Mouse (Mus musculus) kidney, embryonic 16.5 days (tissue): ENCODE measurements around the gene Gtf2e1. TPM values are rescaled to one million over a fixed set of nuclear protein-coding genes. Genes with fewer than 3 reads are reported as not detected.

Experiments used
- ATAC-seq: fragments of 200-750 bp; cut with Nextera tagmentation; 2 replicates; pipeline ENCODE4 v1.8.0; 2017; ENCODE audit warnings: moderate TSS enrichment; ENCODE audit not compliant: low FRiP score, low TSS enrichment
- H3K27ac ChIP-seq: fragments of 300-500 bp; sonication (generic); 2 replicates; pipeline ENCODE4 v1.5.1; 2014; ENCODE audit warnings: low read length
- H3K27me3 ChIP-seq: fragments of 300-500 bp; sonication (generic); 2 replicates; pipeline ENCODE4 v1.6.1; 2014; ENCODE audit warnings: low read length, control low read depth, mixed read lengths; ENCODE audit not compliant: insufficient read depth
- H3K36me3 ChIP-seq: fragments of 300-500 bp; sonication (generic); 2 replicates; pipeline ENCODE4 v1.6.1; 2014; ENCODE audit warnings: low read length, control low read depth, mixed read lengths; ENCODE audit not compliant: insufficient read depth
- H3K4me1 ChIP-seq: fragments of 300-500 bp; sonication (generic); 2 replicates; pipeline ENCODE4 v1.6.1; 2014; ENCODE audit warnings: low read length, control low read depth, mixed read lengths; ENCODE audit not compliant: insufficient read depth
- H3K4me2 ChIP-seq: fragments of 300-500 bp; sonication (generic); replicated peaks from 2 replicates; pipeline ENCODE4 v1.6.1; 2014; ENCODE audit warnings: low read depth, low read length
- H3K4me3 ChIP-seq: fragments of 300-500 bp; sonication (generic); 2 replicates; pipeline ENCODE4 v1.5.1; 2014; ENCODE audit warnings: mild to moderate bottlenecking, low read length
- H3K9ac ChIP-seq: fragments of 300-500 bp; sonication (generic); replicated peaks from 2 replicates; pipeline ENCODE4 v1.6.1; 2014; ENCODE audit warnings: low read length
- H3K9me3 ChIP-seq: fragments of 300-500 bp; sonication (generic); 2 replicates; pipeline ENCODE4 v1.6.1; 2016; ENCODE audit warnings: low read length, control low read depth
- WGBS: fragments of 180-500 bp; shearing (Covaris S2); extraction: QIAGEN DNeasy Blood & Tissue Kit; methylation state at CpG from one replicate; pipeline ENCODE4 v1.1.7; 2014; 5-methylcytosine and 5-hydroxymethylcytosine counted together
- polyA plus RNA-seq: library from polyadenylated mRNA; unstranded; fragments of >200 nt; fragmentation: Nextera tagmentation; extraction: Ambion mirVana; gene quantifications from 2 replicates; pipeline ENCODE4 v1.2.1, GENCODE M21; 2015

Gtf2e1 gene
- polyA plus RNA-seq, 1 experiment from 2014 or later = 26.4 TPM

GRCm38 (mm10) chr16:37504517-37504916, 35.1 kb downstream of the Gtf2e1 start:
- no peaks in the 10 kb centered on the region for H3K27me3 ChIP-seq
- no peaks in the 10 kb centered on the region for H3K4me1 ChIP-seq
- WGBS = 54% methylated on average over 1 of the region's 1 CpGs
- H3K27ac ChIP-seq = no peak overlapping the region
- H3K9ac ChIP-seq = no peak overlapping the region
- no peak for ATAC-seq
- H3K9me3 ChIP-seq = no peaks in the 10 kb centered on the region
- H3K36me3 ChIP-seq = peaks cover 5% of the 10 kb centered on the region; the same call in 1 of the 2 replicates
- no peak overlapping the region for H3K4me3 ChIP-seq
- H3K4me2 ChIP-seq = no peak overlapping the region

- no peak for ATAC-seq
- Histone ChIP-seq H3K27ac (no peak overlapping the region), H3K9me3 (no peaks in the 10 kb centered on the region), H3K4me3 (no peak overlapping the region), H3K9ac (no peak overlapping the region), H3K4me2 (no peak overlapping the region), H3K36me3 (no peaks in the 10 kb centered on the region), H3K4me1 (no peaks in the 10 kb centered on the region), H3K27me3 (no peaks in the 10 kb centered on the region)
- 83% methylated on average over 9 of the region's 9 CpGs for WGBS
These were observed 41.0 kb downstream of the Gtf2e1 start for GRCm38 (mm10) chr16:37498581-37498980.

- Histone ChIP-seq H3K4me3 (no peak overlapping the region), H3K9ac (no peak overlapping the region), H3K36me3 (no peaks in the 10 kb centered on the region), H3K27me3 (no peaks in the 10 kb centered on the region), H3K9me3 (no peaks in the 10 kb centered on the region), H3K27ac (no peak overlapping the region), H3K4me2 (no peak overlapping the region), H3K4me1 (no peaks in the 10 kb centered on the region)
- 76% methylated on average over 6 of the region's 6 CpGs for WGBS
- ATAC-seq = no peak
These were observed 44.6 kb downstream of the Gtf2e1 start for GRCm38 (mm10) chr16:37495017-37495416.

- ATAC-seq = no peak
These were observed 52.6 kb downstream of the Gtf2e1 start for GRCm38 (mm10) chr16:37486826-37487612.

GRCm38 (mm10) chr16:37478311-37479291, 61.0 kb downstream of the Gtf2e1 start:
- 83% methylated on average over 10 of the region's 10 CpGs for WGBS
- no peak overlapping the region for H3K27ac ChIP-seq
- no peaks in the 10 kb centered on the region for H3K36me3 ChIP-seq
- H3K4me3 ChIP-seq = no peak overlapping the region
- H3K9ac ChIP-seq = no peak overlapping the region
- no peak for ATAC-seq
- no peak overlapping the region for H3K4me2 ChIP-seq
- H3K9me3 ChIP-seq = no peaks in the 10 kb centered on the region
- H3K4me1 ChIP-seq = no peaks in the 10 kb centered on the region
- no peaks in the 10 kb centered on the region for H3K27me3 ChIP-seq

More at GRCm38 (mm10) chr16:37486826-37487612, 52.6 kb downstream of the Gtf2e1 start:
- H3K36me3 ChIP-seq = no peaks in the 10 kb centered on the region
- H3K27me3 ChIP-seq = no peaks in the 10 kb centered on the region
- H3K9ac ChIP-seq = no peak overlapping the region
- 90% methylated on average over 3 of the region's 3 CpGs for WGBS
- no peak overlapping the region for H3K4me3 ChIP-seq
- no peaks in the 10 kb centered on the region for H3K9me3 ChIP-seq
- H3K27ac ChIP-seq = no peak overlapping the region
- H3K4me2 ChIP-seq = no peak overlapping the region
- H3K4me1 ChIP-seq = no peaks in the 10 kb centered on the region

- H3K36me3 ChIP-seq = no peaks in the 10 kb centered on the region
- no peak overlapping the region for H3K27ac ChIP-seq
- ATAC-seq = no peak
- H3K4me1 ChIP-seq = no peaks in the 10 kb centered on the region
- H3K9ac ChIP-seq = no peak overlapping the region
- H3K4me2 ChIP-seq = no peak overlapping the region
- no peaks in the 10 kb centered on the region for H3K9me3 ChIP-seq
- 53% methylated on average over 5 of the region's 5 CpGs for WGBS
- no peaks in the 10 kb centered on the region for H3K27me3 ChIP-seq
- H3K4me3 ChIP-seq = no peak overlapping the region
These were observed 66.8 kb downstream of the Gtf2e1 start for GRCm38 (mm10) chr16:37472620-37473312.

- no peak for ATAC-seq
These were observed 70.0 kb downstream of the Gtf2e1 start for GRCm38 (mm10) chr16:37469595-37469994.

GRCm38 (mm10) chr16:37463981-37464380, 75.6 kb downstream of the Gtf2e1 start:
- Histone ChIP-seq H3K4me3 (no peak overlapping the region), H3K4me1 (no peaks in the 10 kb centered on the region), H3K27me3 (no peaks in the 10 kb centered on the region), H3K27ac (no peak overlapping the region), H3K36me3 (no peaks in the 10 kb centered on the region), H3K4me2 (no peak overlapping the region), H3K9me3 (no peaks in the 10 kb centered on the region), H3K9ac (no peak overlapping the region)
- WGBS = 89% methylated on average over 6 of the region's 6 CpGs
- ATAC-seq = no peak

More at GRCm38 (mm10) chr16:37469595-37469994, 70.0 kb downstream of the Gtf2e1 start:
- H3K4me1 ChIP-seq = no peaks in the 10 kb centered on the region
- H3K4me3 ChIP-seq = no peak overlapping the region
- no peak overlapping the region for H3K4me2 ChIP-seq
- H3K9me3 ChIP-seq = no peaks in the 10 kb centered on the region
- H3K9ac ChIP-seq = no peak overlapping the region
- H3K27ac ChIP-seq = no peak overlapping the region
- WGBS = 87% methylated on average over 3 of the region's 3 CpGs
- H3K36me3 ChIP-seq = no peaks in the 10 kb centered on the region
- H3K27me3 ChIP-seq = no peaks in the 10 kb centered on the region

GRCm38 (mm10) chr16:37462886-37463285, 76.7 kb downstream of the Gtf2e1 start:
- no peaks in the 10 kb centered on the region for H3K9me3 ChIP-seq
- H3K4me2 ChIP-seq = no peak overlapping the region
- ATAC-seq = no peak
- H3K4me1 ChIP-seq = no peaks in the 10 kb centered on the region
- H3K27me3 ChIP-seq = no peaks in the 10 kb centered on the region
- no peak overlapping the region for H3K9ac ChIP-seq
- no peak overlapping the region for H3K4me3 ChIP-seq
- no peaks in the 10 kb centered on the region for H3K36me3 ChIP-seq
- WGBS = 76% methylated on average over 4 of the region's 4 CpGs
- H3K27ac ChIP-seq = no peak overlapping the region
